Mouse (Mus musculus) stomach, postnatal 0 days (tissue): ENCODE data around the gene Gm12248.

Source experiments
- CTCF ChIP-seq: IDR thresholded peaks from 2 replicates; pipeline ENCODE4 v1.5.1; 2016; ENCODE audit warnings: antibody characterized with exemption, low read depth, mild to moderate bottlenecking, moderate library complexity
- EP300 ChIP-seq: optimal IDR thresholded peaks from 2 replicates; pipeline ENCODE3; 2016; ENCODE audit warnings: antibody characterized with exemption

- TF ChIP-seq CTCF (no peak), EP300 (no peak)
Observed at GRCm38 (mm10) chr11:58138821-58139220, 45.9 kb upstream of the Gm12248 start.
